Mouse (Mus musculus) layer of hippocampus, adult 9-11 months (tissue): ENCODE results near the gene Setd6.
A peak's percentile ranks its signal among the peaks of the same experiment; 100 is the strongest.

Experiments
- DNase-seq: peaks from one replicate; pipeline ENCODE4 v3.0.0; 2022

The Setd6 gene

GRCm38 (mm10) chr8:95715676-95716531 is at the start of gene Setd6:
Gene Setd6, plus strand, starts transcription at chr8:95715881.
- peak; percentile 84 for DNase-seq

DNA sequence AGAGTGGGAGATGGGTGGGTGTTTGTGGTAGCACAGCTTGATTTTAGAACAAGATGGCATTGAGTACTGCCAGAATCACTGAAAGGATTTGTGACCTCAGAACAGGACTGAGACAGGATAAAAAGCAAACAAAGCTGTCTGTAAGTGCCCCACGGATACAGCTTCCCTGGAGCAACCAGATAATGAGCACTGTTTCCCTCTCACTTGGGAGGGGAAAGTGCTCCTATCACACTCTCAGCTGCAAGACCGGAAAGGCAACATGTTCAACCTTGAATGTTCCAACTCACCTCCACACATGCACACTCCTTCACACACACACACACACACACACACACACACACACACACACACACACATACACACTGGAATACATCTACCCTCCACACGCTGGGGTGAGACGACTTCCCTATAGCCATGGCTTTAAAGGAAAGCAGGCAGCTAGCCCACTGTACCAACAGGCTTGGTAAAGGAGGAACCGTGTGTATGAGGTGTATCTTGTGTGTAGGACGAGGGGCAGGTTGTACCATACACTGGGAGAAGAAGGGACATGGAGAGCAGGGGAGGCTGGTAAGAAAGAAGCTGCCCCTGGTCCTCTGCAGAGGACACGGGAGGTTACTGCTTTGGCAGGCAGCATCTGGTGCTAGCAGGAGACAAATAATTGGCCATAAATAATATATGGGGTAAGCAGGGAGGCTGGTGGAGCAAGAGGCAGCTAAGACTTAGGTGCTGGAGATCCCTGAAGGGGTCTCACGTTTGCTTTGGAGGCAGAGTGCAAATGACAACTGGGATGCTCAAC is 47.3 kb upstream of the Setd6 start:
- no peak for DNase-seq

DNA sequence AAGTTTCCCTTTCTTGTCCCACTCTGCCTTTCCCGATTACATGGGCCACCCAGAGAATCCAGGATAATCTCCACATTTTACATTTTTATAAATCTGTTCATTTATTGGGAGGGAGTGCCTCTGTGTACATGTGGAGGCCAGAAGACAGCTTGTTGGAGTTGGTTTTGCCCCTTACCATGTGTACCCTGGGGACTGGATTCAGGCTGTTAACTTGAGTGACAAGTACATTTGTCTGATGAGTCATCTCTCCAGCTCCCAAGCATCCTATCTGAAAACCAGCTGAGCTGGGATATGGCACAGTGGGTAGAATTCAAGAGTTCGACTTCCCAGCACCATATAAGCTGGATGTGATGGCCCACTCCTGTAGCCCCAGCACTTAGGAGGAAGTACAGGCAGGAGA is 45.7 kb upstream of the Setd6 start:
- DNase-seq, result no peak

DNA sequence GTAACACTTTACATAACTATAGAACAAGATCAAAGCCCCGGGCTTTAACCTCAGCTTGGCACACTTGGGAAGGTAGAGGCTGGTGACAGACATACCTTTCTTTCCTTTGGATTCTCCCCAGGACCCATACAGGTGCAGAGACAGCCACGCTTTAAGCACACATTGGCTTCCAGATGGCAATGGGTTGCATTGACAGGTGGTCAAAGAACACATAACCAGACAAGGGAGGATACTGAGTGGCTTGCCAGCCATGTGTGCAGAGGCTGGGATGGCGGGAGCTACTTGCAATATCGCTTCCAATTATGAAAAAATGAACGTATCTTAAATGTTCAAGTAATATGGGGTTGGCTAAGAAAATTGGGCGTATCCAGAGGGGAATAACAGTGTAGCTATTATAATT is 43.8 kb upstream of the Setd6 start:
- peak; percentile 50 for DNase-seq

DNA sequence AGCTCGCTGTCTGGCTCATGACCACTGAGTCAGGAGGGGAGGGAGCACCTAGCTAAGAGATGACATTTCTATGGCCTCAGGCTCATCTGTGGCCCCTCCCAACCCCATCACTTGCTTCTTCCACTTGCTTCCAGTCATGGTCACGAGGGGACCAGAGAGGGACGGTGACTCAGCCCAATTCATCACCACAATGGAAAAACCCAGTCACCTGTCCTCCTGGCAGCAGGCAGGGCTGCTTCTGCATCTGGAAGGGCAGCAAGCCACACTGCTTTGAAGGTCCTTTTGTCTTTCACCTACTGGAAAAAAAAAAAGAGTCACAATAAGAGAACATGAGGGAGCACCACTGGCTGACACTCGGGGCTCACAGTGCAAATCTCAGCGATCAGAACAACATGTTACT is 42.9 kb upstream of the Setd6 start:
- DNase-seq, result no peak

- DNase-seq, result no peak
These were observed 39.0 kb upstream of the Setd6 start, which contains the start of gene Ndrg4 for GRCm38 (mm10) chr8:95676631-95677030. Gene Ndrg4, plus strand, starts transcription at chr8:95676980.

- DNase-seq, result no peak
These were observed 38.1 kb upstream of the Setd6 start for GRCm38 (mm10) chr8:95677591-95678023.

DNA sequence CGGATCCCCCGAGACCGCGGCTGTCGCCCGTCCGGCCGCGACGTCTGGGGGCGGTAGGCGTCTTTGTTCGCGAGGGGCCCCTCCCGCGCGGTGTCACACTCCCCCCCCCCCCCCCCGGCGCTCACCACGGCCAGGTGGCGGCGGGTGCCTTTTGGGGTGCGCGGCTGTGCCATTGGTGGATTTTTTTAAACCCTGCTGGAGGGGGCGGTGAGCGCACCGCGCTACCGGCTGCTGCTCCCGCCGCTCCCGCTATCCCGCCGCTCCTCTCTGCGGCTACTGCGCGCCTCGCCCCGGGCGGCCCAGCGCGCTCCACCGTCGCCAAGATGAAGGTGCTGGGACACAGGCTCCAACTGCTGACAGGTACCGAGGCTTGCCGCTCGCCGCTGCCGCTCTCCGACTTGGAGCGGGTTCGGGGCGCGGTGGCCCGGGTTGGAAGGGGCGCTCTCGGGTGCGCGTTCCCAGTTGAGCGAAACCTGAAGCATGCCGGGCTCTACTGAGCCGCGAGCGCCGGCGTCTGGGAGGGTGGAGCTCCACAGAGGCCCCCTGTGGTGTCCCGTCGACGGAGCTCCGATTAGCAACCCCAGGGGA is 37.6 kb upstream of the Setd6 start:
- DNase-seq, result peak; percentile 49

GRCm38 (mm10) chr8:95688073-95688672 is 27.5 kb upstream of the Setd6 start:
- DNase-seq, result peak; percentile 65

GRCm38 (mm10) chr8:95690929-95691541 is 24.6 kb upstream of the Setd6 start:
- DNase-seq, result no peak

DNA sequence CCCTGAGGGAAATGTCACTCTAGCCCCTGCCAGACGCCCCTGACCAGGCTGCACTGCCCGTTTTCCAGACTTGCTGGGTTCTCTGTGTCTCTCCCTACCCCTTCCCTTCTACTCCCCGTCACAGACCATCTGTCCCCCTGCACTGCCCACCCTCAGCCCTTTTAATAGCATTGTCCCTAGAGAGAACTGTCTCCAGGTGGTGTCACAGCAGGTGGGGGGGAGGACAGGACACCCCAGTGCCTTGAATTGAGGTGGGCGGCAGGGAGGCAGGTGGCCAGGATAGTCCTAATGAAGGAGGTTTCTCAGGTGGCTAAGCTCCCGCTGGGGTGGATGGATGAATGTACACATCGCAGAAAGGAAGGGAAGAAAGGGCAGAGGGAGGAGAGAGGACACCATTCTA is 21.1 kb upstream of the Setd6 start:
- peak; percentile 83 for DNase-seq

DNA sequence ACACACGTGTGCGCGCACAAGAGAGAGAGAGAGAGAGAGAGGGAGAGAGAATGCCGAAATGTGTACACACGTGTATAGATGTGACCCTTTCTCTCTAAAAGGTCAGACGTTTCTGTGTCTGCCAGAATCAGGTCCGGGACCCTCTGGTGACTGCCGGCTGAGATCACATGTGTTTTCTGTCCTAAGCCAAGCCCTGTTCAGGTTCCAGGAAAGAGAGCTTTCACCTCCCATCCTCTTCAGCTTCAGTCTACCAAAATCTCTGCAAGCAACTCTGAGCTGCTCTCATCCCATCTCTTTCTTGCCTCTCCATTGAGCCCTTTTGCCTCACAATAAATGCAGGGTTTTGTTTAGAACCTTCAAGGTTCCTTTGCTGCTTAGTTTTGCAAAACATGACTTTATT is 19.0 kb upstream of the Setd6 start:
- no peak for DNase-seq

DNA sequence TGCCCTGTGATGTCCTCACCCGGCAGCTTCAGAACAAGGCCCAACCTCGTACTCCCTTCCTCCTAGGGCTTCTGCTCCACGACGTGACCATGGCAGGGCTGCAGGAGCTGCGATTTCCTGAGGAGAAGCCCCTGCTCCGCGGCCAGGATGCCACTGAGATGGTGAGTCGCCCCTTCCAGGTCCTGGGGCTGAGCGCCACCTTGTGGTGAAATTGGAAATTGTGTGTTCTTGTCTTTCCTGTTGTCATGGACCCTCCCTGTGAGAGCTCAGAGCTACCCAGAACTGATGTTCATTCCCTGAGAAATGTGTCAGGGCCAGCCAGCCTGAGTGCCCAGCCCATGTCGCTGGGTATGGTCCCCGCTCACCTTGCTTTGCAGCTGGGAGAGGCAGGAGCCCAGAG is 18.6 kb upstream of the Setd6 start:
- DNase-seq, result peak; percentile 74

DNA sequence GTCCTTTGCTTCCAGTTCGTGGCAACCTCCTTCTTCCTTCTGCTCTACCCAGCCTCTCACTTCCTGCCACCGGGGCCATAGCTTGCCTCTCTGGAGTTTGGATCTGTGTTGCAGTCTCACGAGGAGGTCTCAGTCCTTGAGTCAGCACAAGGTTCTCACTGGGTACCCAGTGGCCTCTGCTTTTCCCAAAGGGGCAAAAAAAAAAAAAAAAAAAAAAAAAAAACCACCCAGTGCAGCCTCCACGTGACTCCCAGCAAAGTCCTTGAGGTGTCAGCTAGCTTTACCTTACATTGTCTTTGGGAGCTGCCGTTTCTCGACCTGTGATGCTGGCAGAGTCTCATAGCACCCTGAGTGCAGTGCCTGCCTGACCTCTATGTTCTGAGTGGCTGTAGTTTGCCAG is 17.5 kb upstream of the Setd6 start:
- no peak for DNase-seq

DNA sequence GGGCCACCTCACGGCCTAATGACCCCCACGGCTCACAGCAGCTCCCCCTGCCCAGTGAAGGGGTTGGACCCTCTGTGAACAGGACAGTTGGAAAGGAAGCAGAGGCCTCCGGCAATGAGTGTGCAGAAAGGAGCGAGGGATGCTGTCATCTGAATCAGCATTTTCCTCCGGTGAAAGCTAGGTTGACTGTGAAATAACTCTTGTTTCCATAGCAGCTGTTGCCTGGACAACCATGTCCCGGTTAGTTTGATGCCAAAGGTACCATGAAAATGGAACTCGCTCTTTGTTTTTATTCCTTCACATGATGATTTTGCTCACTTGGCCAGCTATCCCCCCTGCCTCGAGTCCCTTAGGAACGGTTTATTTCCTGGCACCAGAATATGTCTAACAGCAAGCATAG is 15.4 kb upstream of the Setd6 start:
- DNase-seq, result peak; percentile 89

DNA sequence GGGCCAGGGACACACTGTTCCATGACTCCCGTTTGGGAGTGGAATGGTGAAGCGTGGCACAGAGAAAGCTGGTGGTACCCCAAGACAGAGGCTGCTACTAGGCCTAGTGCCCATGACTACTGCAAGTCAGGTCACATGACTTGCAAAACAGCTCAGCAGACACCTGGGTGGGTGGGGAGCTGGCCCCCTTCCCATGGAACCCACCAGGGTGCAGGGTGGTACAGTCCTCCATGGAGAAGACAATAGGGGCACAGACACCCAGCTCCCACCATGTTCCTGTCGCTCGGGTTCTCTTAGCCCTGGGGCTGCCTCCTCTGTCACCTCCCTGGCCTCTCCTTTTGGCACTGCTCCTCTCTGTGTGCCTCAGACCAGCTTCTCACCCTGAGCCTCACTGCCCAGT is 13.9 kb upstream of the Setd6 start:
- DNase-seq, result no peak

DNA sequence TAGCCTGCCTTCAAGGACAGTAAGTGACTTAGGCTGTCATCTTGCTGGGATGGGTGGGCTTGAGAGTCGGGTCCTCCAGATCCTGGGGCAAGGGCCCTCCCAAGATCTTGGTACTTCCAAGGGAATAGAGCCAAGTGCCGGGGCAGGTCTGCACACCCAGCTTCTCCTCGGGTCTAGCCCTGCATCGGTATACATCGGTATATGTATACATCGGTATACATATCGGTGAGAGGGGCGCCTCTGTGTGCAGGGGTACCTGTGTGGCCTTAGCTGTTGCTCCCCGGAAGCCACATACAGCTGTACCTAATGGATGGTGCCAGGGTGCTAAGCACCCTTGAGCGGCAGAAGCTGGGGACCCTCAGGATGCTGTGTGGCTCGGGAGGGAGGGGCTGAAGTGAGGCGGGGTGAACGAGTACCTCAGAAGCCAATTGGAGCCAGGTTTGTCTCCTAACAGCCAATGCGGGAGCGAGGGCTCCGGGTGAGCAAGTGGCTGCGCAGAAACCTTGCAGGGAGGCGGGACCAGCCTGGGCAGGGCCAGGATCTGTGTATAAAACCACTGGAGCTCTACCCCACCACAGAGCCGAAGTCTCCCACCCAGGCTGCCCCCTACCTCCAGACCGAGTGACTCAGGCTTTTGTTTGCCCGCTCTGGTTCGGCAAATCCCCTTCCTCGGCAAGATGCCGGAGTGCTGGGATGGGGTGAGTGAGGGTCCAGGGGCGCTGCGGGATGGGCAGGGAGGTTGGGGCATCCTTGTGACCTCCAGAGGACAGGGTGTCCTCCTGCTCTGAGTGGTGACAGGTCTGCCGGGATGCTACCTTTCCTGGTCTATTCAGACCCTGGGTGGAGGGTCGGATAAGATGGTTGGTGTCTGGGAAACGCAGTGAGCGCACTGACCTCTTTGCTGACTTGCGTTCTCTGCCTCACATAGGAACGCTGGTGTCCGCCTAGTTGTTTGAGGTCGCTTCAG is 12.9 kb upstream of the Setd6 start:
- DNase-seq, result peak; percentile 96

GRCm38 (mm10) chr8:95703461-95704260 is 12.0 kb upstream of the Setd6 start:
- peak; percentile 87 for DNase-seq

GRCm38 (mm10) chr8:95704538-95704937 is 11.1 kb upstream of the Setd6 start:
- DNase-seq, result no peak

DNA sequence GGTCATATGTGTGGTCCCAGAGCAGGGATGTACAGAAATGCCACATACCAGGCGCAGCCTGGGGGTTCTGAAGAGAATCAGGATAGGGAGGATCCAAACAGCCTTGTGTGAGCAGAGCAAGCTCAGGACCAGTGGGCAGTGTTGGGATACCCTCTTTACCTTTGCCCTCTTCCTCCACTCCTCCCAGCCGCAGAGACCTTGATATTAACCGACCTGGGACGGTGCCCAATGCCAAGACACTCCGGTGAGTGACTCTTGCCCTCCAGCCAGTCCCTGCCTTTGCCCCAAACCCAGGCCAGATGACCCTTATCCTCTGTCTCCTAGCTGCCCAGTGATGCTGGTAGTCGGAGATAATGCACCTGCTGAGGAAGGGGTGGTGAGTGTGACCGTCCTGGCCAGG is 6.1 kb upstream of the Setd6 start:
- peak; percentile 2 for DNase-seq

DNA sequence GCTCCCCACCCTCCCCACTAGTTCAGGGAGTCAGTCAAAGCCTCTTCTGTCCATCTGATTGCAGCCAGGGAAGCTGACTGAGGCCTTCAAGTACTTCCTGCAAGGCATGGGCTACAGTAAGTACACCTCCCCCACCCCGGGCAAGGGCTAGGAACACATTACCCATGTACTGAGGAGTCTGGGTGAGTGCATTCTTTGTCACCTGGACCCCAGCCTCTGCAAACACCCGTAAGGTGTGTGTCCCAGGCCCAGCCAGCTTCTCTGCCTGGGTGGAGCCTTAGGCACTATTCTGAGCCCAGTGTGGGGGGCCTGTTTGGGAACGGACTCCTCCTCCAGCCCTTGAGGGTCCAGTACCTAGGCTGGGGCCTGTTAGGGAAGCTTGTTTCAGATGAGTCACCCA is 4.7 kb upstream of the Setd6 start:
- DNase-seq, result no peak
